Mouse (Mus musculus) small intestine, adult 2 months (tissue): Measurements from ENCODE around the gene Hspa1l. TPM values are rescaled to one million over a fixed set of nuclear protein-coding genes. Genes with fewer than 3 reads are reported as not detected.
A peak's percentile ranks its signal among the peaks of the same experiment; 100 is the strongest.
"Not testable (repeated sequence)": the region's sequence is repeated elsewhere in the genome, so short reads cannot be mapped to it uniquely, and the experiment has no call there.

Experiments used
- H3K27ac ChIP-seq: fragments of 200-500 bp; 2 replicates; pipeline ENCODE4 v1.5.1; 2012; ENCODE audit warnings: low read depth, low read length, control low read depth, inconsistent platforms; ENCODE audit not compliant: insufficient read depth
- H3K27me3 ChIP-seq: fragments of 200-500 bp; 2 replicates; pipeline ENCODE4 v1.6.1; 2012; ENCODE audit warnings: mild to moderate bottlenecking, moderate library complexity, low read length, inconsistent platforms; ENCODE audit not compliant: control insufficient read depth, insufficient read depth
- H3K36me3 ChIP-seq: fragments of 200-500 bp; 2 replicates; pipeline ENCODE4 v1.6.1; 2012; ENCODE audit warnings: mild to moderate bottlenecking, low read length, control low read depth, inconsistent platforms; ENCODE audit not compliant: control insufficient read depth, insufficient read depth
- H3K4me1 ChIP-seq: fragments of 200-500 bp; 2 replicates; pipeline ENCODE4 v1.6.1; 2012; ENCODE audit warnings: low read length, inconsistent platforms, mixed read lengths; ENCODE audit not compliant: control insufficient read depth, insufficient read depth, insufficient read length
- H3K4me3 ChIP-seq: fragments of 200-500 bp; 2 replicates; pipeline ENCODE4 v1.5.1; 2012; ENCODE audit warnings: low read depth, mild to moderate bottlenecking, control low read depth, inconsistent platforms, low read length, moderate library complexity
- CTCF ChIP-seq: fragments of 200-500 bp; IDR thresholded peaks from 2 replicates; pipeline ENCODE4 v1.5.1; 2012; ENCODE audit warnings: low read depth, mild to moderate bottlenecking, control low read depth, inconsistent platforms, low read length, moderate library complexity, mixed read lengths; ENCODE audit not compliant: insufficient replicate concordance, insufficient read length; ENCODE audit errors: extremely low read depth
- POLR2A ChIP-seq: fragments of 200-500 bp; IDR thresholded peaks from 2 replicates; pipeline ENCODE4 v1.6.1; 2012; ENCODE audit warnings: low read depth, mild to moderate bottlenecking, control low read depth, inconsistent platforms, low read length, moderate library complexity
- WGBS: fragments of 180-500 bp; shearing (Covaris S2); methylation state at CpG from one replicate; pipeline ENCODE4 v1.1.7; 2018; 5-methylcytosine and 5-hydroxymethylcytosine counted together
- polyA plus RNA-seq: library from polyadenylated mRNA; depleted of rRNA; stranded (reverse); fragments of >200 nt; gene quantifications from 2 replicates; pipeline ENCODE4 v1.2.3, GENCODE M21; 2012

Gene Hspa1l
- polyA plus RNA-seq, 1 experiment = 0.06 TPM

DNA sequence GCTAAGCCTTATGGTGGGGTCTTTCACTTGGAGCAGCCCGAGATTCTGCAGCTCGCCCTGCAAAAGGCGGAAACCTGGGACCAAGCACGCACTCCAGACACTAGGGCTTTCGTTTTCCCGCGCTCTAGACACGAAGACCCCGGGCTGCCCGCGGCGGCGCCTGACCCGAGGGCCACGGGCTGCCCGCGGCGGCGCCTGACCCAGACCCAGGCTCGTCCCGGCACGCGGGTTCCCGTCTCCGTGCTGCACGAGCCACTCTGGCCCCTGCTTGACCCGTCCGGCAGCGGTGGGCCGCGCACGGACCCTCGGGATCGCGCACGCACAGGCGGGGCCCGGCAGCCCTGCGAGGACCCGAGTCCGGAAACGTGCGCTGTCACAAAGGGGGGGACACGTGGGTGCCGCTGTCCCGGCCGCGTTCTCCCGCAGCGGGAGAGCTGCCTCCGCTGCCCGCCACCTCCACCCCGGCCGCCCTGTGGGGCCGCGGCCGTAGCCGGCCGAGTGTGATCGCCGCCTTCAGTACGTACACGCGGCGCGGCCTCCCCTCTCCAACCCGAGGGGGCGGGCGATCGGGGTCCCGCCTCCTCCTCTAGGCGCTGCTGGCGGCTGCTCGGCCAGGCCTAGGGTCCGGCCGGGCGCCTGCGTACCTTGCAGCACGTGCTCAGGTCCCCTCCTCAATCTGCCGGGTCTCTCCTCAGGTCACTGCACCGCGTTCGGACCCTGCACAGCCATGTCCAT, 28.4 kb downstream of the Hspa1l start, which contains the start of gene Vars:
Gene Vars, plus strand, starts transcription at position 271 of the 735 bp plus-strand sequence.
- Histone ChIP-seq H3K4me3 (peak within 1 kb of the TSS; percentile 84), H3K27ac (peak within 1 kb of the TSS; percentile 99), H3K4me1 (peaks cover 13% of the 10 kb centered on the region), H3K27me3 (no peaks in the 10 kb centered on the region), H3K36me3 (peaks cover 20% of the 10 kb centered on the region)
- under 1% methylated on average over 83 of the region's 83 CpGs for WGBS
- TF ChIP-seq CTCF (no peak), POLR2A (peak; percentile 18; the same call in 1 of the 2 replicates)

DNA sequence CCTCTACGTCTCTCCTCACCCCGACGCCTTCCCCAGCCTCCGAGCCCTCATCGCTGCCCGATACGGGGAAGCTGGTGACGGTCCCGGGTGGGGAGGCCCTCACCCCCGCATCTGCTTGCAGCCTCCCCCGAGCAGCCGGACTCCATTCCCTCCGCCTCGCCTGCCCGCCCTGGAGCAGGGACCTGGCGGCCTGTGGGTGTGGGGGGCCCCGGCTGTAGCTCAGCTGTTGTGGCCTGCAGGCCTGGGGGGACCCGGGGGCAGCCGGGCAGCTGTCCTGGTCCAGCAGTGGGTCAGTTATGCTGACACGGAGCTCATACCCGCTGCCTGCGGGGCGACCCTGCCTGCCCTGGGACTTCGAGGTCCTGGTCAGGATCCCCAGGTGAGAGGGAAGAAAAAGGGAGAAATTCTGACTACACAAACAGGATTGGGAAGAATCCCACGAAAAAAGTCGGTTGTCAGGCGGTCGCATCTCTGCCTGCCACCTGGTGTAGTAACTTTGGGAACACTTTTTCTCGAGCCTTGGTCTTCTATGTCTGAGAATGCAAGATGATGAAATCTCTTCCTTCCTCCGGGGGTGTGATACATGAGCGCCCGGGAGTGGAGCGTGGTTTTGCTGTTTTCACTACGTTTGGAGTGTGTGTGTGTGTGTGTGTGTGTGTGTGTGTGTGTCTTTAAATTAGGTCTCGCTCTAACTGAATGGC, 29.1 kb downstream of the Hspa1l start:
- Histone ChIP-seq H3K27me3 (no peaks in the 10 kb centered on the region), H3K27ac (peak overlapping the region; percentile 99), H3K4me3 (peak overlapping the region; percentile 84), H3K4me1 (peaks cover 13% of the 10 kb centered on the region), H3K36me3 (peaks cover 21% of the 10 kb centered on the region)
- 0 out of 2 replicates have a peak, but pooled peaks have one; percentile 9 for TF ChIP-seq POLR2A
- TF ChIP-seq CTCF = no peak
- WGBS = under 1% methylated on average over 35 of the region's 35 CpGs

DNA sequence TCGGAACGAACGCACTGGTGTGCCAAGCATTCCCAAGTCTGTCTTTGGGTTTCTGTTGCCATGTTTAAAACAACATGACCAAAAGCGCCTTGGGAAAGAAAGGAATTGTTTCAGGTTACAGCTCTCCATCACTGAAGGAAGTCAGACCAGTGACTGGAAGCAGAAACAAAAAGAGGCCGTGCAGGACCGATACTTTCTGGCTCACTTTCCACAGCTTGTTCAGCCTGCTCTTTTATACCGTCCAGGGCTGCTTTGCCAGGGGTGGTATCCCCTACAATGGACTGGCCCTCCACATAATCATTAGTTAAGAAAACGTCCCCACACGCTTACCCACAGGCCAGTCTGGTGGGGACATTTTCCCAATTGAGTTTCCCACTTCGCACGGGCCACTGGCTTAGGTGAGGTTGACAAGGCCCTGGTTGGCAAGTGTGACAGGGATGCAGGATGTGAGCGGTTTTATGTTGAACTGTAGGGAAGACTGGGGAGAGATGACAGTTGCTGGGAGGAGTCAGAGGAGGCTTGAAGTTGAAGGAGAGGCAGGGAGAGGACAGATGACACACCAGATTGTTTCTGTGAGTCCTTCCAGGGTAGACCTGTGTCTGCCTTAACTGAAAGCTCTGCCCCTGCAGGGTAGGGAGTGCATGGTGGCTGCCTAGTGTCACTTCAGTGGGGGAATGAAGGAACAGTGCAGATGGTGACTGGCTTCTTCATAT, 29.8 kb downstream of the Hspa1l start:
- Histone ChIP-seq H3K36me3 (peaks cover 23% of the 10 kb centered on the region), H3K4me1 (peaks cover 13% of the 10 kb centered on the region), H3K4me3 (peak overlapping the region; percentile 84), H3K27ac (peak overlapping the region; percentile 99), H3K27me3 (no peaks in the 10 kb centered on the region)
- TF ChIP-seq POLR2A (no peak), CTCF (no peak)
- WGBS = 2% methylated on average over 12 of the region's 12 CpGs

DNA sequence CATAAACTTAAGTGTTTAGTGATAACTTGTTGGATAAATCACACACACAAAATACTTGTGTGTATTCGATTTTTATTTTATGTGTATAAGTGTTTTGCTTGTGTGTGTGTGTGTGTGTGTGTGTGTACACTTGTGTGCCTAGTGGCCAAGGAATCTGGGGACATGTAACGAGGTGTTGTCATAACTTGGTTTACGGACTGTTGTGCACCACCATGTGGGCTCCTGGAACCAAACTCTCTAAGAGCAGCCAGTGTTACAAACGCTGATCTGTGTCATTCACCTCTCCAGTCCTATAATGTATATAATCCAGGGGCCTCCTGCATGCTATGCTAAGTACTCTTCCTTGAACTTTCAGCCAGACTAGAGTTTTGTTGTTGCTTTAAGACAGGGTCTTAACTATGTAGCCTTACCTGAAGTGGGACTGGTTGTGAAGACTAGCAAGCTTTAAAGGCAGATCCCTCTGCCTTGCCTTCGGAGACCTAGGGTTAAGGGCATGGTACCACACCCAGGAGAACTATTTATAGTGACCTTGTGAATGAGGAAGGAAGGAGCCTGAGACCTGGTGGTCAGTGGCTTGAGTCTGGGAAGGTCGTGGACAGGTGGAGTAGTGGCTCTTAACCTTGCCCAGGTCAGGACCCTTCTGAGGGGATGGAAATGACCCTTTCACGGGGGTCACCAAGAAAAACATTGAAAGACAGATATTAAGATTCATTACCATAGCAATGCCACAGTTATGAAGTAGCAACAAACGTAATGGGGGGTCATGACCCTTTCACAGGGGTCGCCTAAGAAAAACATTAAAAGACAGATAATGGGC, 30.7 kb downstream of the Hspa1l start:
- Histone ChIP-seq H3K27ac (no peak overlapping the region), H3K4me1 (peaks cover 13% of the 10 kb centered on the region), H3K4me3 (no peak overlapping the region), H3K27me3 (no peaks in the 10 kb centered on the region), H3K36me3 (peaks cover 24% of the 10 kb centered on the region)
- TF ChIP-seq CTCF (no peak), POLR2A (no peak)
- 38% methylated on average over 9 of the region's 9 CpGs for WGBS

DNA sequence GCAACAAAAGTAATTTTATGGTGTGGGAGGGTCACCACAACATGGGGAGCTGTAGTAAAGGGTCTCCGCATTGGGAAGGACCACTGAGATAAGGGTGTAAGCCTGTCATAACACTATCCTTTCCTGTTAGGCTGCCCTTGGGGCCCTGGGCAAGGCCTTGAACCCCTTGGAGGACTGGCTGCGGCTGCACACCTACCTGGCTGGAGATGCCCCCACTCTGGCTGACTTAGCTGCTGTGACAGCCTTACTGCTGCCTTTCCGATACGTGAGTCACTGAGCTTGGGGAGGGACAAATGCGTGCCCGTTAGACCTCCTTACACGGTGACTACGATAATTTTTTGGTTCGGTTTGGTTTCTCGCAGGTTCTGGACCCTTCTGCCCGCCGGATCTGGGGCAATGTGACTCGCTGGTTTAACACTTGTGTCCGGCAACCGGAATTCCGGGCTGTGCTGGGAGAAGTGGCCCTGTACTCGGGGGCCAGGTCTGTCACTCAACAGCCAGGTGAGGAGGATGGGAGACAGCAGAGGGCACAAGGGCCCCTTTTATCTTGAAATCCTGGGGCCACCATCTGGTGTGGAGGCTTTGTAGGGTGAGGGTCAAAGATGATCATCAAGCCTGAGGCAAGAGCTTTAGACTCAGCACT, 31.7 kb downstream of the Hspa1l start:
- WGBS = 95% methylated on average over 17 of the region's 17 CpGs
- Histone ChIP-seq H3K4me3 (no peak overlapping the region), H3K27me3 (no peaks in the 10 kb centered on the region), H3K36me3 (peaks cover 27% of the 10 kb centered on the region), H3K27ac (no peak overlapping the region), H3K4me1 (peaks cover 8% of the 10 kb centered on the region)
- no peak for TF ChIP-seq CTCF

DNA sequence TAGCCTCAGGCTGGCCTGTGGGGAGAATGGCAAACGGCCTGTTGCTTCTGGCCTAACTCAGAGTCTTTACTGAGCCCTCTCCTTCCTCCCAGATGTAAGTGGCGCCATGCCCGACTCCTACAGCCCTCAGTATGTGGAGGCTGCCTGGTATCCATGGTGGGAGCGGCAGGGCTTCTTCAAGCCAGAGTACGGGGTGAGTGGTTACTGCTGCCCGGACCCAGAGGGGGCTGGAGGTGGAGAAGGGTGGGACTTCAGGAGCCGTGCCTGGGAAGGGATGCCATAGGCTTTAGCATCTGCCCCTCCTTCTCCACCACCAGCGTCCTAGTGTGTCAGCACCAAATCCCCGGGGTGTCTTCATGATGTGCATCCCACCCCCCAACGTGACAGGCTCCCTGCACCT, 32.7 kb downstream of the Hspa1l start:
- Histone ChIP-seq H3K36me3 (peaks cover 32% of the 10 kb centered on the region), H3K4me1 (peaks cover 8% of the 10 kb centered on the region), H3K4me3 (no peak overlapping the region), H3K27me3 (no peaks in the 10 kb centered on the region), H3K27ac (no peak overlapping the region)
- WGBS = 90% methylated on average over 10 of the region's 10 CpGs
- TF ChIP-seq CTCF (no peak), POLR2A (no peak)

DNA sequence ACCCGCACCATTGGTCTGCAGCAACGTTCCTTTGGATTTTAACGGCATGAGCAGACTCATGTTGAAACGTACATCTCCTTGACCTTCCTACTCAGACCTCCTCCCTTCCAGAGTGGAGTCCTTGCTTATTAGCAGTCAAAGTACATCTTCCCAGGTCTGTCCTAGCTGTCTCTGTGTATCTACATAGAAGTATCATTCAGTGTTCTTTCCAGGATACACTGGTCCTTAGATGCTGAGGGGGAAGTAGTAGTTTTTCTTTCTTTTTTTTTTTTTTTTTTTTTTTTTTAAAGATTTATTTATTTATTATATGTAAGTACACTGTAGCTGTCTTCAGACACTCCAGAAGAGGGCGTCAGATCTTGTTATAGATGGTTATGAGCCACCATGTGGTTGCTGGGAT, 33.4 kb downstream of the Hspa1l start:
- H3K4me1 ChIP-seq, H3K4me3 ChIP-seq, H3K27ac ChIP-seq, H3K27me3 ChIP-seq: not testable (repeated sequence)
- H3K36me3 ChIP-seq = peaks cover 38% of the 10 kb centered on the region
- 92% methylated on average over 4 of the region's 5 CpGs for WGBS
